Mouse (Mus musculus) lung, postnatal 14 days (tissue): Measurements from ENCODE around the gene Cdkn3.
"Not testable (repeated sequence)": the region's sequence is repeated elsewhere in the genome, so short reads cannot be mapped to it uniquely, and the experiment has no call there.

Experiments used
- DNase-seq: peaks from one replicate; pipeline ENCODE4 v3.0.0; 2021

The Cdkn3 gene

GRCm38 (mm10) chr14:46760355-46761029, at the start of gene Cdkn3:
TSS of gene Cdkn3 (plus strand) at chr14:46760541.
- peak; percentile 90 for DNase-seq

- DNase-seq: no peak
Observed at GRCm38 (mm10) chr14:46718483-46718922, 41.8 kb upstream of the Cdkn3 start.

- peak; percentile 73 for DNase-seq
Observed at GRCm38 (mm10) chr14:46722031-46722430, 38.3 kb upstream of the Cdkn3 start.

GRCm38 (mm10) chr14:46723828-46724227, 36.5 kb upstream of the Cdkn3 start:
- no peak for DNase-seq

- no peak for DNase-seq
Observed at GRCm38 (mm10) chr14:46724941-46725340, 35.4 kb upstream of the Cdkn3 start.

- DNase-seq: peak; percentile 23
Observed at GRCm38 (mm10) chr14:46725743-46726142, 34.6 kb upstream of the Cdkn3 start.

- no peak for DNase-seq
Observed at GRCm38 (mm10) chr14:46734262-46734661, 26.1 kb upstream of the Cdkn3 start.

- no peak for DNase-seq
Observed at GRCm38 (mm10) chr14:46734761-46735455, 25.4 kb upstream of the Cdkn3 start.

- no peak for DNase-seq
Observed at GRCm38 (mm10) chr14:46736366-46736765, 24.0 kb upstream of the Cdkn3 start.

GRCm38 (mm10) chr14:46737346-46737745, 23.0 kb upstream of the Cdkn3 start:
- DNase-seq: not testable (repeated sequence)

- no peak for DNase-seq
Observed at GRCm38 (mm10) chr14:46742674-46743073, 17.7 kb upstream of the Cdkn3 start.

- DNase-seq: no peak
Observed at GRCm38 (mm10) chr14:46745413-46745812, 14.9 kb upstream of the Cdkn3 start.

GRCm38 (mm10) chr14:46754371-46754770, 6.0 kb upstream of the Cdkn3 start:
- not testable (repeated sequence) for DNase-seq

- no peak for DNase-seq
Observed at GRCm38 (mm10) chr14:46755851-46756250, 4.5 kb upstream of the Cdkn3 start.

- no peak for DNase-seq
Observed at GRCm38 (mm10) chr14:46757736-46758135, 2.6 kb upstream of the Cdkn3 start.

GRCm38 (mm10) chr14:46759970-46760354, 379 bp upstream of the Cdkn3 start:
- DNase-seq: no peak

- DNase-seq: no peak
Observed at GRCm38 (mm10) chr14:46761186-46761585, 845 bp downstream of the Cdkn3 start.

- no peak for DNase-seq
Observed at GRCm38 (mm10) chr14:46767116-46767515, 6.8 kb downstream of the Cdkn3 start.

GRCm38 (mm10) chr14:46770036-46770435, 9.7 kb downstream of the Cdkn3 start:
- no peak for DNase-seq

GRCm38 (mm10) chr14:46778756-46779155, 18.4 kb downstream of the Cdkn3 start:
- DNase-seq: no peak

- DNase-seq: no peak
Observed at GRCm38 (mm10) chr14:46779217-46779616, 18.9 kb downstream of the Cdkn3 start.

- no peak for DNase-seq
Observed at GRCm38 (mm10) chr14:46781086-46781485, 20.7 kb downstream of the Cdkn3 start.

GRCm38 (mm10) chr14:46782187-46782828, 22.0 kb downstream of the Cdkn3 start:
- no peak for DNase-seq
